30 mouse cellular contexts compared by ENCODE assay signal in the genomic region with DNA sequence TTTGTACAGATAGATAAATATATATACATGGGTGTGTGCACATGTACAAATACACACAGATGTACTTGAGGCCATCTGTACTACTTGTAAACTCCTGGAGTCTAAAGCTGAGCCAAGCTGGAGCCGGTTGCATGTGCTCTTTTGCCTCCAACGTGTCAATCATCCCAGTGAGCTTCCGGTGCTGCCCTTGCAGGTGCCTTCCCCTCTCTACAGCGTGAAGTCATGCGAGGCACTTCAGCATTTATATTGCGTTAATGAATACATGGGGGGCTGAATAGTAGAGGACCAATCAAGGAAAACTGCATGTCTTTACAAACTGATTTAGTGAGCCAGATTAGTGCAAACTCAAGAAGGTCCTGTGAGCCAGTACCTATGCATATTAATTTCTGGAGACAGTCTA.
DNase-seq lines count a peak whose midpoint lies in the region; ATAC-seq lines count a peak whose summit lies in the region.
"Had no signal": no experiment of that assay in that cellular context is flagged by ENCODE, and none has a peak within 500 bp of the region (broad histone marks: within the 10 kb centered on the region; RNA-seq: fewer than 3 reads in every experiment).

No protein-coding gene starts in this region.

- 59% methylated on average over 6 of the region's 6 CpGs for WGBS in kidney, embryonic 15.5 days
- WGBS in midbrain, embryonic 14.5 days: 57% methylated on average over 6 of the region's 6 CpGs
- 79% methylated on average over 6 of the region's 6 CpGs for WGBS in midbrain, embryonic 10.5 days

- no peak overlapping the region for H3K27ac ChIP-seq in kidney, embryonic 15.5 days
- H3K27ac ChIP-seq in midbrain, embryonic 14.5 days (replicated peaks; ENCODE audit: low read depth, low read length): no peak overlapping the region
- no peak overlapping the region for H3K27ac ChIP-seq in midbrain, embryonic 10.5 days (replicated peaks)
- H3K27ac ChIP-seq: embryonic facial prominence, embryonic 13.5 days; heart, embryonic 10.5 days; heart, embryonic 15.5 days; hindbrain, embryonic 12.5 days; hindbrain, postnatal 0 days; intestine, embryonic 15.5 days; kidney, postnatal 0 days; liver, embryonic 14.5 days; neural tube, embryonic 15.5 days; stomach, embryonic 15.5 days had no signal

- H3K27me3 ChIP-seq in kidney, embryonic 15.5 days: no peaks in the 10 kb centered on the region
- H3K27me3 ChIP-seq in midbrain, embryonic 14.5 days (ENCODE audit: control insufficient read depth, insufficient read depth, low read length): no peaks in the 10 kb centered on the region
- no peaks in the 10 kb centered on the region for H3K27me3 ChIP-seq in midbrain, embryonic 10.5 days (ENCODE audit: low read depth, poor library complexity, severe bottlenecking)
- H3K27me3 ChIP-seq: CH12.LX; embryonic facial prominence, embryonic 13.5 days; heart, embryonic 15.5 days; hindbrain, embryonic 12.5 days; intestine, embryonic 15.5 days; neural tube, embryonic 15.5 days; stomach, embryonic 15.5 days had no signal

- H3K4me2 ChIP-seq in kidney, embryonic 15.5 days: no peak overlapping the region
- H3K4me2 ChIP-seq in midbrain, embryonic 14.5 days (ENCODE audit: low read length): no peak overlapping the region
- H3K4me2 ChIP-seq: embryonic facial prominence, embryonic 13.5 days; heart, embryonic 15.5 days; hindbrain, embryonic 12.5 days; intestine, embryonic 15.5 days; lung, embryonic 14.5 days; neural tube, embryonic 15.5 days; stomach, embryonic 15.5 days had no signal

- ATAC-seq in kidney, embryonic 15.5 days (replicated peaks; ENCODE audit: low FRiP score): peak; percentile 58
- no peak for ATAC-seq in midbrain, embryonic 14.5 days (ENCODE audit: low FRiP score, low TSS enrichment)
- ATAC-seq: activated CD4-positive, CD25-positive, alpha-beta regulatory T cell, adult 4 months; hindbrain, postnatal 0 days; intestine, embryonic 15.5 days had no signal

- no peaks in the 10 kb centered on the region for H3K36me3 ChIP-seq in kidney, embryonic 15.5 days
- H3K36me3 ChIP-seq in midbrain, embryonic 14.5 days (ENCODE audit: control insufficient read depth, insufficient read depth, low read length): no peaks in the 10 kb centered on the region
- no peaks in the 10 kb centered on the region for H3K36me3 ChIP-seq in midbrain, embryonic 10.5 days
- H3K36me3 ChIP-seq: embryonic facial prominence, embryonic 13.5 days; heart, embryonic 10.5 days; heart, embryonic 15.5 days; hindbrain, embryonic 12.5 days; intestine, embryonic 15.5 days; neural tube, embryonic 15.5 days; stomach, embryonic 15.5 days had no signal

- no peak overlapping the region for H3K9ac ChIP-seq in kidney, embryonic 15.5 days
- no peak overlapping the region for H3K9ac ChIP-seq in midbrain, embryonic 14.5 days (replicated peaks; ENCODE audit: low read length)
- H3K9ac ChIP-seq: embryonic facial prominence, embryonic 13.5 days; heart, embryonic 15.5 days; hindbrain, embryonic 12.5 days; intestine, embryonic 15.5 days; liver, embryonic 14.5 days; lung, embryonic 14.5 days; neural tube, embryonic 15.5 days; stomach, embryonic 15.5 days had no signal

- DNase-seq in cerebellum, postnatal 10 days: peak; percentile 6 to 13
- DNase-seq in cerebellum, adult 18-20 months: no peak
- no peak for DNase-seq in kidney, adult 18-20 months
- DNase-seq in midbrain, embryonic 14.5 days: peak; percentile 5
- no peak for DNase-seq in midbrain, embryonic 10.5 days (ENCODE audit: low spot score)
- no peak for DNase-seq in lung, adult 18-20 months
- DNase-seq: adrenal gland, adult 8-10 months; cerebellum, adult 9-10 months; embryo, embryonic 11 days; gastrocnemius, postnatal 14 days; heart, postnatal 36 days; layer of hippocampus, postnatal 36 days; liver; lung, embryonic 14.5 days; lung, postnatal 14 days; right cerebral cortex, postnatal 25 days had no signal

- H3K4me3 ChIP-seq in kidney, embryonic 15.5 days (replicated peaks): no peak overlapping the region
- no peak overlapping the region for H3K4me3 ChIP-seq in midbrain, embryonic 14.5 days (replicated peaks; ENCODE audit: low read depth, low read length)
- H3K4me3 ChIP-seq in midbrain, embryonic 10.5 days: no peak overlapping the region
- H3K4me3 ChIP-seq: embryonic facial prominence, embryonic 13.5 days; erythroblast, embryonic 14.5 days; heart, embryonic 10.5 days; heart, embryonic 15.5 days; hindbrain, embryonic 12.5 days; intestine, embryonic 15.5 days; neural tube, embryonic 15.5 days; stomach, embryonic 15.5 days had no signal

- H3K4me1 ChIP-seq in kidney, embryonic 15.5 days: no peaks in the 10 kb centered on the region
- H3K4me1 ChIP-seq in midbrain, embryonic 14.5 days (ENCODE audit: control insufficient read depth, insufficient read depth, low read length): no peaks in the 10 kb centered on the region
- H3K4me1 ChIP-seq in midbrain, embryonic 10.5 days: no peaks in the 10 kb centered on the region
- H3K4me1 ChIP-seq: embryonic facial prominence, embryonic 13.5 days; heart, embryonic 10.5 days; heart, embryonic 15.5 days; hindbrain, embryonic 12.5 days; intestine, embryonic 15.5 days; neural tube, embryonic 15.5 days; stomach, embryonic 15.5 days had no signal

- H3K9me3 ChIP-seq in kidney, embryonic 15.5 days (replicated peaks): no peaks in the 10 kb centered on the region
- H3K9me3 ChIP-seq in midbrain, embryonic 14.5 days (ENCODE audit: control insufficient read depth, low read length): no peaks in the 10 kb centered on the region
- H3K9me3 ChIP-seq in midbrain, embryonic 10.5 days (replicated peaks): no peaks in the 10 kb centered on the region
- H3K9me3 ChIP-seq: embryonic facial prominence, embryonic 13.5 days; heart, embryonic 10.5 days; heart, embryonic 15.5 days; hindbrain, embryonic 12.5 days; intestine, embryonic 15.5 days; neural tube, embryonic 15.5 days; stomach, embryonic 15.5 days had no signal

Comparison
In these comparisons a context has a peak if more than half of its experiments do, and no peak if none do; other contexts are left out.
1. DNase-seq: peak in cerebellum, postnatal 10 days (2 of 2) and midbrain, embryonic 14.5 days (single experiment); none in cerebellum, adult 18-20 months (0 of 2), kidney, adult 18-20 months (single experiment), midbrain, embryonic 10.5 days (single experiment) and lung, adult 18-20 months (0 of 2).